Mouse (Mus musculus) megakaryocyte, embryonic 14.5 days (primary cell): Measurements from ENCODE around the gene Zfp398. TPM values are rescaled to one million over a fixed set of nuclear protein-coding genes. Genes with fewer than 3 reads are reported as not detected.

Experiments used
- H3K27me3 ChIP-seq: replicated peaks from 2 replicates; pipeline ENCODE3; 2012; ENCODE audit warnings: inconsistent platforms
- H3K36me3 ChIP-seq: replicated peaks from 2 replicates; pipeline ENCODE3; 2012; ENCODE audit warnings: low read length, inconsistent platforms, mixed read lengths
- H3K4me1 ChIP-seq: 2 replicates; pipeline ENCODE4 v1.6.1; 2012; ENCODE audit warnings: inconsistent platforms
- H3K4me3 ChIP-seq: replicated peaks from 2 replicates; pipeline ENCODE3; 2012; ENCODE audit warnings: moderate library complexity, mild to moderate bottlenecking, inconsistent platforms
- H3K9me3 ChIP-seq: 2 replicates; pipeline ENCODE4 v1.6.1; 2012; ENCODE audit warnings: inconsistent platforms
- FLI1 ChIP-seq: IDR thresholded peaks from 2 replicates; pipeline ENCODE4 v1.6.1; 2012; ENCODE audit warnings: low read length, inconsistent platforms, mixed read lengths
- GATA1 ChIP-seq: IDR thresholded peaks from 3 replicates; pipeline ENCODE4 v1.6.1; 2012; ENCODE audit warnings: mixed read lengths, low read length, inconsistent platforms, borderline replicate concordance
- polyA plus RNA-seq: library from polyadenylated mRNA; stranded (reverse); fragments of >175 nt; gene quantifications from 2 replicates; pipeline ENCODE4 v1.2.3, GENCODE M21; 2012; ENCODE audit warnings: low replicate concordance; ENCODE audit not compliant: insufficient read depth

The Zfp398 gene
- polyA plus RNA-seq, 1 experiment, result 0.58 TPM

DNA sequence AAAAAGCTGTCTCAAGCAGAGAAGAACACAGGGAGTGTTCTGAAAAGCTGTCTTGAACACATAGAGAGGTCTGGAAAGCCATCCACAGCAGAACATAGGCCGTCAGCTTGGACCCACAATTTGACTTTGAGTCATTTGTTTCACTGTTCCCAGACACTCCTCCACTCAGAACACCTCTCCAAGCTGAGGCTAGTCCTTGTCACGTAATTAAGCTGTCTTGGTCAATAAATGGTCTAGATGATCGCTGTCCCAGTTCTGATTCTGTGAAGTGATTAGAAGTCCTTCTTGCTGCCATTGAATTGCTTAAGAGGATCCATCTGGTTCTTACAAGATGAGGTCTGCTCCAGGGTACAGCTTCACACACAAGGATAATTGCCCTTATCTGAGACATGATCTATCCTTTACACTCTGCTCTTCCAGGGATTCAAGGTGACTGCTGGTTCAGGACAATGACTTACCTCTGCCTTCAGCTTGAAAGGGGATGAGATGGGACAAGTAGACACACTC lies 83.4 kb downstream of the Zfp398 start:
- Histone ChIP-seq H3K9me3 (0 out of 2 replicates have a peak, but pooled peaks cover 3% of the 10 kb centered on the region), H3K4me3 (no peak overlapping the region), H3K27me3 (no peaks in the 10 kb centered on the region), H3K36me3 (peaks cover 3% of the 10 kb centered on the region), H3K4me1 (peaks cover 29% of the 10 kb centered on the region)
- TF ChIP-seq FLI1, result no peak
- 0 out of 3 replicates have a peak, but pooled peaks have one; percentile 7 for TF ChIP-seq GATA1

DNA sequence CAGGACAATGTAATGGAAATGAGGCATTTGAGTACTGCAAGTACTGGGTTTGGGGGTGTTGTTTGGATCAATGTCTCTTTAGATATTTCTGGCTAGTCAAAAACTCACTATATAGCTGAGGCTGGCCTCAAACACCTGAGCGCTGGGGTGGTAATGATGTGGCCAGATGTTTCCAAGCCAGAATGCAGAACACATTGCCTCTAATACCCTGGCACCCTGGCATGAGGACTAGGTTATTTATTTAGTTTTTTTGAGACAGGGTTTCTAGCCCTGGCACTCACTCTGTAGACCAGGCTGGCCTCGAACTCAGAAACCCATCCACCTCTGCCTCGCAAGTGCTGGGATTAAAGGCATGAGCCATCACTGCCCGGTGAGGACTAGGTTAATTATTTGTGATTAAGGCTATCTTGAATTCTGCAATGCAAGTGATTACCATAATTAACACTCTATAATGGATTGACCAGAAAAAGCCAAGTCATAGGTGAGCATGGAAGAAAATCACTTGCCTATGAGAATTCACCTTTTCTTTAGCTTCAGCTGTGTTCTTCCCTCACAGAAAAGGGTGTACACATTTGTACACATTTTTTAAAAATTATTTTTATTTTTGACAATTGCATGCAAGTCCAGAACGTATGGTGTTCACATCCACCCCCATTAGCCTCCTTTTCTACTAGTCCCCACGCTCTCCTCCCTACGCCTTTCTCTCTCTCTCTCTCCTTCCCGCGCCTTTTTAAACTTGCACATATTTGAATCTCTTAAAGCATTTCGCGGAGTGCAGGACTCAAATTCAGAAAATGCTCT lies 84.4 kb downstream of the Zfp398 start:
- Histone ChIP-seq H3K36me3 (peaks cover 3% of the 10 kb centered on the region), H3K9me3 (0 out of 2 replicates have a peak, but pooled peaks cover 3% of the 10 kb centered on the region), H3K4me3 (peak overlapping the region; percentile 98), H3K4me1 (peaks cover 29% of the 10 kb centered on the region), H3K27me3 (no peaks in the 10 kb centered on the region)
- TF ChIP-seq FLI1, result no peak

DNA sequence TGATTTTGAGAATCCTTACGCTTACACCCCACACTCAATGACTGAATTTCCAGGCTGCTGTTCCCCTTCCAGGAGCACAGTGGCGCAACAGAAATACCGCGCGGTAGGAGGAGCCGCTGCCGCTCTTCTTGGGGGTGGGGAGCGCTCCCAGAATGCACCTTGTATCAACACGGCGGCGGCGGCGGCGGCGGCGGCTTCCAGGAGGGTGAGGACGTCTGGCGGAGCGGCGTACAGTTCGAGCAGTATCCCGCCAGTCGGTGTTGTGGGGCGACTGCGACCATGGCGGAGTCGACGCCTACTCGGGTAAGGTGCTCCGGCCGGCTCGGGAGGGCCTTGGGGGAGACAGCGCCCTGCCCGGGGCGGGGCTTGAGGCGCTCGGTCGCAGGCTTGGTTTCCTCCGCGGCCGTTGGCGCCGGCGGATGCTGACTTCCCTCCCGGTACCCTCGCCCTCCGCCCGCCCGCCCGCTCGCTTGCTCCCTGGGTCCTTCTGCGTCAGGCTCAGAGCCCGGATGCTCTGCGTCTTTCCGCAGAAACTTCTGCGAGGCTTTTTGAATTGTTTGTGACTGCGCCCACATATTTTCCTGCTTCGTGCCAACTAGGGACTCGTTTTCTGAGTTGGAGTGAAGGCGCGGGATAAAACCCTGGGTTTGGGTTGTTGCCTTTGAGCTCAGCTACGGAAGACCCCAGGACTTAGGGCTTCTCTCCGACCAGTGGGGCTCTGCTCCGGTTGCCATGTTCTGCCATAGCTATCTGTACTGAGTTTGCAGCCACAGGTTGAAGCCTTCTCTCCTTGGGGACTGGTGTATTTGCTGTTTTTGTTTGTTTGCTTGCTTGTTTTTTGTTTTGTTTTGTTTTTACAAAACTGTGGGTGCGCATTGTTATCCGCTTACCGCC lies 85.2 kb downstream of the Zfp398 start, which contains the start of gene Zfp212:
Zfp212 (plus strand) TSS at position 30 of the 894 bp plus-strand sequence.
- Histone ChIP-seq H3K4me1 (peaks cover 32% of the 10 kb centered on the region), H3K4me3 (peak within 1 kb of the TSS; percentile 98), H3K36me3 (peaks cover 5% of the 10 kb centered on the region), H3K27me3 (no peaks in the 10 kb centered on the region), H3K9me3 (0 out of 2 replicates have a peak, but pooled peaks cover 3% of the 10 kb centered on the region)
- TF ChIP-seq GATA1, result no peak
- no peak for TF ChIP-seq FLI1

Other genes with a start within 250 kb of the Zfp398 start
- 9.4 TPM in 1 of 2 replicates, not detected in the other for gene Ezh2, start 240.3 kb upstream of the Zfp398 start, polyA plus RNA-seq
- gene Pdia4, start 22.2 kb upstream of the Zfp398 start, polyA plus RNA-seq, result 2.8 TPM in 1 of 2 replicates, not detected in the other
- gene Zfp786, start 4.8 kb upstream of the Zfp398 start, polyA plus RNA-seq, result not detected in 2 replicates
- gene Zfp282, start 41.5 kb downstream of the Zfp398 start, polyA plus RNA-seq, result 6.7 and 17.1 TPM in 2 replicates
- 5.4 and 5.7 TPM in 2 replicates for gene Zfp212, start 84.8 kb downstream of the Zfp398 start, polyA plus RNA-seq
- 3.0 TPM in 1 of 2 replicates, not detected in the other for gene Zfp956, start 117.7 kb downstream of the Zfp398 start, polyA plus RNA-seq
- 27.0 and 39.0 TPM in 2 replicates for gene Zfp777, start 213.2 kb downstream of the Zfp398 start, polyA plus RNA-seq